Mouse (Mus musculus): ENCODE measurements at regions not wholly inside any gene's neighbourhood (a gene's known extent, or its start where the extent isn't known, plus 50 kb on each side); places are given as distances from the start of the nearest gene placed in this dataset.

DNA sequence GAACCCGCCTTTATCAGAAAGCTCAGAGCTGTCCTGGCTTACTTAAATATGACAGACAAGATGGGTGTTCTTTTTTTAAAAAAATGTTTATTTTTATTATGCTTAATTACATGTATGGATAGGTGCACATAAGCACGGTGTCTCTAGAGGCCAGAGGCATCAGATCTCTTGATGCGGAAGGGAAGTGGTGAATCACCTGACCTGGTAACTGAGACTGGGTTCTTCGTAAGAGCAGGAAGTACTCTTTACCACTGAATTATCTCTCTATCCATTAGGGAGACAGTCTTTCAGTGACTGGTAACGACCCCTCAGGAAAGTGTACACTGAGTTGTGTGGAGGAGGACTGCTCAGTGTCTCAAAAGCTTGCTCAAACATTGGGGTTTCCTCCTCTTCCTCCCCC, 58.4 kb upstream of the Irf2bp2 start:
- Histone ChIP-seq H3K27ac (ENCODE audit: control insufficient read depth, low read depth, low read length) (no peak overlapping the region), H3K36me3 (ENCODE audit: control insufficient read depth in 1 of 2, insufficient read depth in 2 of 2, low read length in 2 of 2) (peaks cover 0 to 2% of the 10 kb centered on the region in 2 experiments; a peak in 1 of 4 replicates), H3K9ac (ENCODE audit: control insufficient read depth, low read depth, low read length, poor library complexity, severe bottlenecking) (no peak overlapping the region), H3K4me3 (ENCODE audit: control insufficient read depth in 1 of 2, insufficient read depth in 1 of 2, low read depth in 2 of 2, low read length in 2 of 2) (no peak overlapping the region), H3K79me2 (ENCODE audit: control insufficient read depth, insufficient read depth, low read length, poor library complexity) (no peaks in the 10 kb centered on the region), H3K9me3 (replicated peaks; ENCODE audit: insufficient read depth, low read length) (no peaks in the 10 kb centered on the region), H3K27me3 (ENCODE audit: control insufficient read depth in 1 of 2, insufficient read depth in 2 of 2, low read length in 2 of 2) (no peaks in the 10 kb centered on the region; a peak in 1 of 4 replicates), H3K4me1 (ENCODE audit: control insufficient read depth in 1 of 2, insufficient read depth in 2 of 2, low read length in 2 of 2) (peaks cover 0 to 3% of the 10 kb centered on the region in 2 experiments; a peak in 3 of 4 replicates)
- no peak for TF ChIP-seq MAFK (IDR thresholded peaks at IDR 0.05; ENCODE audit: borderline replicate concordance, low read depth, low read length)
- peak; percentile 29; the same call in 1 of the 2 replicates for TF ChIP-seq ELF1 (IDR thresholded peaks at IDR 0.05; ENCODE audit: low read depth, low read length)
- TF ChIP-seq EP300 (IDR thresholded peaks at IDR 0.05; ENCODE audit: low read depth in 1 of 2, low read length in 2 of 2): 0 out of 4 replicates have a peak, but pooled peaks of 1 of the 2 experiments have one; percentile 11
- no peak for TF ChIP-seq ZNF384 (IDR thresholded peaks at IDR 0.05; ENCODE audit: low read depth, low read length)
- TF ChIP-seq BHLHE40 (IDR thresholded peaks at IDR 0.05; ENCODE audit: borderline replicate concordance, low read depth, low read length): peak; percentile 14; the same call in 1 of the 2 replicates
- TF ChIP-seq POLR2AphosphoS2 (IDR thresholded peaks at IDR 0.05; ENCODE audit: low read length): no peak
- TF ChIP-seq USF1 (IDR thresholded peaks at IDR 0.05; ENCODE audit: low read depth, low read length): peak; percentile 77
- no peak for TF ChIP-seq GATA1 (IDR thresholded peaks at IDR 0.05; ENCODE audit: low read depth, low read length)
- TF ChIP-seq TAL1 (IDR thresholded peaks at IDR 0.05; ENCODE audit: low read length): no peak
- DNase-seq (ENCODE audit: low read depth, low spot score): peak; percentile 47

GRCm38 (mm10) chr8:126650945-126651344, 57.2 kb upstream of the Irf2bp2 start:
- no peaks in the 10 kb centered on the region for H3K9me3 ChIP-seq (replicated peaks; ENCODE audit: insufficient read depth, low read length)
- peaks cover 0 to 2% of the 10 kb centered on the region in 2 experiments; a peak in 1 of 4 replicates for H3K36me3 ChIP-seq (ENCODE audit: control insufficient read depth in 1 of 2, insufficient read depth in 2 of 2, low read length in 2 of 2)
- no peaks in the 10 kb centered on the region; a peak in 1 of 4 replicates for H3K27me3 ChIP-seq (ENCODE audit: control insufficient read depth in 1 of 2, insufficient read depth in 2 of 2, low read length in 2 of 2)
- TF ChIP-seq CHD2 (IDR thresholded peaks at IDR 0.05; ENCODE audit: low read length): no peak
- no peak for TF ChIP-seq USF1 (IDR thresholded peaks at IDR 0.05; ENCODE audit: low read depth, low read length)
- no peak for TF ChIP-seq CTCF (IDR thresholded peaks at IDR 0.05 in 2 of 3, conservative IDR thresholded peaks at IDR 0.05 in 1 of 3; ENCODE audit: control insufficient read depth in 1 of 3, insufficient read depth in 1 of 3, low read depth in 2 of 3, low read length in 3 of 3, poor library complexity in 1 of 3, severe bottlenecking in 1 of 3)
- TF ChIP-seq NRF1 (IDR thresholded peaks at IDR 0.05; ENCODE audit: insufficient read depth, low read depth, low read length, poor library complexity, severe bottlenecking): no peak
- TF ChIP-seq GATA1 (IDR thresholded peaks at IDR 0.05; ENCODE audit: low read depth, low read length): no peak
- no peak for TF ChIP-seq MAFK (IDR thresholded peaks at IDR 0.05; ENCODE audit: borderline replicate concordance, low read depth, low read length)
- TF ChIP-seq TBP (IDR thresholded peaks at IDR 0.05; ENCODE audit: low read depth, low read length): no peak
- TF ChIP-seq EP300 (IDR thresholded peaks at IDR 0.05; ENCODE audit: low read depth in 1 of 2, low read length in 2 of 2): no peak
- TF ChIP-seq RCOR1 (IDR thresholded peaks at IDR 0.05; ENCODE audit: low read depth, low read length): no peak
- TF ChIP-seq POLR2A (IDR thresholded peaks at IDR 0.05; ENCODE audit: control insufficient read depth in 1 of 2, insufficient read depth in 1 of 2, low read depth in 1 of 2, low read length in 2 of 2, poor library complexity in 1 of 2): no peak
- no peak for TF ChIP-seq GABPA (IDR thresholded peaks at IDR 0.05; ENCODE audit: low read depth, low read length)
- TF ChIP-seq TAL1 (IDR thresholded peaks at IDR 0.05; ENCODE audit: low read length): no peak
- no peak for TF ChIP-seq NELFE (IDR thresholded peaks at IDR 0.05; ENCODE audit: low read depth, low read length)
- TF ChIP-seq SMC3 (IDR thresholded peaks at IDR 0.05; ENCODE audit: low read depth, low read length): no peak
- TF ChIP-seq CHD1 (IDR thresholded peaks at IDR 0.05; ENCODE audit: low read depth, low read length): no peak
- TF ChIP-seq MEF2A (IDR thresholded peaks at IDR 0.05; ENCODE audit: extremely low read depth, insufficient replicate concordance, low read depth, low read length, poor library complexity, severe bottlenecking): no peak
- no peak overlapping the region for H3K4me3 ChIP-seq (ENCODE audit: control insufficient read depth in 1 of 2, insufficient read depth in 1 of 2, low read depth in 2 of 2, low read length in 2 of 2)
- no peaks in the 10 kb centered on the region for H3K79me2 ChIP-seq (ENCODE audit: control insufficient read depth, insufficient read depth, low read length, poor library complexity)
- peaks cover 0 to 3% of the 10 kb centered on the region in 2 experiments; a peak in 3 of 4 replicates for H3K4me1 ChIP-seq (ENCODE audit: control insufficient read depth in 1 of 2, insufficient read depth in 2 of 2, low read length in 2 of 2)
- no peak overlapping the region for H3K27ac ChIP-seq (ENCODE audit: control insufficient read depth, low read depth, low read length)
- no peak for DNase-seq (ENCODE audit: low read depth, low spot score)
- no peak overlapping the region for H3K9ac ChIP-seq (ENCODE audit: control insufficient read depth, low read depth, low read length, poor library complexity, severe bottlenecking)
